Mouse (Mus musculus) stomach, embryonic 15.5 days (tissue): ENCODE measurements around the gene Hpca. TPM values are rescaled to one million over a fixed set of nuclear protein-coding genes. Genes with fewer than 3 reads are reported as not detected.

Experiments
- ATAC-seq: fragments of 200-750 bp; cut with Nextera tagmentation; 2 replicates; pipeline ENCODE4 v1.8.0; 2017; ENCODE audit warnings: low read depth, moderate number of reproducible peaks, moderate TSS enrichment; ENCODE audit not compliant: insufficient read depth, low FRiP score
- H3K27ac ChIP-seq: fragments of 300-500 bp; sonication (generic); 2 replicates; pipeline ENCODE4 v1.5.1; 2015; ENCODE audit warnings: mild to moderate bottlenecking, inconsistent platforms
- H3K27me3 ChIP-seq: fragments of 300-500 bp; sonication (generic); replicated peaks from 2 replicates; pipeline ENCODE4 v1.6.1; 2015; ENCODE audit warnings: inconsistent platforms
- H3K36me3 ChIP-seq: fragments of 300-500 bp; sonication (generic); 2 replicates; pipeline ENCODE4 v1.6.1; 2015; ENCODE audit warnings: inconsistent platforms
- H3K4me1 ChIP-seq: fragments of 300-500 bp; sonication (generic); 2 replicates; pipeline ENCODE4 v1.6.1; 2015; ENCODE audit warnings: inconsistent platforms
- H3K4me2 ChIP-seq: fragments of 300-500 bp; sonication (generic); 2 replicates; pipeline ENCODE4 v1.6.1; 2015; ENCODE audit warnings: mild to moderate bottlenecking, inconsistent platforms
- H3K4me3 ChIP-seq: fragments of 300-500 bp; sonication (generic); replicated peaks from 2 replicates; pipeline ENCODE4 v1.5.1; 2015; ENCODE audit warnings: inconsistent platforms
- H3K9ac ChIP-seq: fragments of 300-500 bp; sonication (generic); 2 replicates; pipeline ENCODE4 v1.6.1; 2015; ENCODE audit warnings: inconsistent platforms
- H3K9me3 ChIP-seq: fragments of 300-500 bp; sonication (generic); 2 replicates; pipeline ENCODE4 v1.6.1; 2016; ENCODE audit warnings: inconsistent platforms
- WGBS: fragments of 180-500 bp; shearing (Covaris S2); methylation state at CpG from one replicate; pipeline ENCODE4 v1.1.7; 2015; 5-methylcytosine and 5-hydroxymethylcytosine counted together
- polyA plus RNA-seq: library from polyadenylated mRNA; unstranded; fragments of >200 nt; fragmentation: Nextera tagmentation; extraction: Ambion mirVana; gene quantifications from 2 replicates; pipeline ENCODE4 v1.2.1, GENCODE M21; 2015

The Hpca gene
- polyA plus RNA-seq, 1 experiment from 2014 or later = 2.4 TPM

DNA sequence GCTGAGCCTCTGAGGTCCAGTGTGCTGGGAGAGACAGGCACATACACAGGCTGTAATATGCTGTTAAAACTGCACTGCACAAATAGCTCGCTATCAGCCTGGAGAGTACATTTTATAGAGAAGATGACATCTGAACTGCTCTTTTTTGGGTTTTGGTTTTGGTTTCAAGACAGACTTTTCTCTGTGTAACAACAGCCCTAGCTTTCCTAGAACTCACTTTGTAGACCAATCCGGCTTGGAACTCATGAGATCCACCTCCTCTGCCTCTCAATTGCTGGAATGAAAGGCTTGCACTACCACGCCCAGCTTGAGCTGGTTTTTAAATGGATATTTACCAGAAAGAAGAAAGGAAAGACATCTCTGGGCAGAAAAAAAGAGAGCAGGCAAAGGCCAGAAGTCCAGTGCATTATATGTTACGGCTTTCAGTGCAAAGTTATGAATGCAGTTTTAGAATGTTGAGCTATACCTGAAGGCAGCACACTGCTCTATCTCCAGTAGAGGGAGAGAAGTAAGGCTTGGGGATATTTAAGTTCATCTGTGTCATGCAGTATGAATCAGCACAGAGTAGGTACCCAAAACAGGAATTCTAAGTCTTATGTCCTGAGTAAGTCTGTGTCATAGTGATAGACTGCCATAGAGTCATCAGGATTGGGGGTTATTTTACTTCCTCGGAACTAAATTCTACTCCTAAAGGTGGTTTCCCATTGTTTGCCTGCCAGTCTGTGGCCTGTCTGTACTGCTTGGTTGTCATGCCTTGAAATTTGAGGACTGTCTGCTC lies 54.0 kb downstream of the Hpca start:
- Histone ChIP-seq H3K9me3 (no peaks in the 10 kb centered on the region), H3K4me3 (no peak overlapping the region), H3K9ac (no peak overlapping the region), H3K36me3 (no peaks in the 10 kb centered on the region), H3K27ac (no peak overlapping the region), H3K4me1 (0 out of 2 replicates have a peak, but pooled peaks cover 4% of the 10 kb centered on the region), H3K27me3 (no peaks in the 10 kb centered on the region), H3K4me2 (no peak overlapping the region)
- WGBS = 71% methylated on average over 5 of the region's 5 CpGs
- no peak for ATAC-seq

DNA sequence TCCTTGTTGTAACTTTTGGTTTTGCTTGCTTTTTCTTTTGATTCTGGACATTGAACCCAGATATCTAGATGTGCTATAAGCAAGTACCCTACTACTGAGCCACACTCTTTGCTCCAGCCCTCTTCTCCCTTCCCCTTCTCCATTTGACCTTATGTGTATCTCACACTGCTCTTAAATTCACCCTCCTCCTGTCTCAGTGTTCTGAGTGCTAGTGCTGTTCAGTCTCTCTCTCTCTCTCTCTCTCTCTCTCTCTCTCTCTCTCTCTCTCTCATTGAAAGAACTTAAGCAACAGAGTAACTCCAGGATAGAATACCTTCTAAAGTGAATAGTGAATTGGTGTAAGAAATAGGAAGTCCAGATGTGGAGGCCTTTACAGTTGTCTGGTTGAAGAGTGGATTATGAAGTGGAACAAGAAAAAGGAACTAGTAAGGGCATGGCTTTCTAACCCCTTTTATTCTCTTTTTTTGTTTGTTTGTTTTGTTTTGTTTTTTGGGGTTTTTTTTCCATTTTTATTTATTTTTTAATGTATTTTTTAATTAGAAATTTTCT lies 56.1 kb downstream of the Hpca start:
- no peak for ATAC-seq
- Histone ChIP-seq H3K9ac (no peak overlapping the region), H3K9me3 (no peaks in the 10 kb centered on the region), H3K4me3 (no peak overlapping the region), H3K27ac (no peak overlapping the region), H3K4me1 (0 out of 2 replicates have a peak, but pooled peaks cover 4% of the 10 kb centered on the region), H3K27me3 (no peaks in the 10 kb centered on the region), H3K4me2 (no peak overlapping the region), H3K36me3 (no peaks in the 10 kb centered on the region)

DNA sequence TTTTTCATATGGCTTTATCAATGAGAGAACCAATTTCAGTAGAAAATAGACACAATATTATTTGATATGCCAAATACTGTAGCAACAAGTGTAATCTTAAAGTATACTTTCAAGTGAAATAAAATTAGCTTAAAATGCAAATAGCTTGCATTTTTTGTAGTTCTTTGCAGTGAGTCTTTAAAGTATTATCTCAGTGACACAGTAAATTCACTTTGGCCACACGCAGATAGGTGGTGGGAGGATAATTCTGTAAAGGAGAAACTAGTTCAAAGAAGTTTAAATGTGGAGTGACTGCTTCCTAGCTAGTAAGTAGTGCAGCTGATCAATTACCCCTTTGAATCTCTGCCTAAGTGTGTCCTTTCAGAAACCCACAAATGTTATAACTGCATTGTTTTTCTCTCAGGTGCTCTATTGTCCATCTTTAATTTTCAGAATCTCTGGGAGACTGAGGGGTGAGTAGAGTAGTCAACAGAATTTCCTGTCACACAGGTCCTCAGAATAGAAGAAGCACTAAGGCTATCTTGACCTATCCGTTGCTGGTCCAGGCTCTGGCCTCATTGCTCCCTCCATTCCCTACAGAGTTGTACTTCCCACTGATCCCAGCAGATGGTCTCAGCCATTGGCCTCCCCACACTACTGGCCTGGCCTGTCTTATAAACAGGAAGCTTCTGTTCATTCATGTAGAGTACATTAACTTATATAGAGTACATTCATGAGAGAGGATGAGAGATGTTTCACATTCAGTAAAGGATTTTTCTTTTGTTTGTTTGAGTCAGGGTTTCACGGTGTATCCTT lies 59.4 kb downstream of the Hpca start:
- no peak overlapping the region for H3K4me2 ChIP-seq
- H3K4me1 ChIP-seq = peaks cover 10% of the 10 kb centered on the region
- H3K4me3 ChIP-seq = no peak overlapping the region
- no peak for ATAC-seq
- H3K36me3 ChIP-seq = no peaks in the 10 kb centered on the region
- no peaks in the 10 kb centered on the region for H3K9me3 ChIP-seq
- no peak overlapping the region for H3K9ac ChIP-seq
- H3K27me3 ChIP-seq = no peaks in the 10 kb centered on the region
- H3K27ac ChIP-seq = no peak overlapping the region; the same call in 1 of the 2 replicates
- WGBS = 65% methylated on average over 3 of the region's 3 CpGs

Other genes starting within 250 kb of the Hpca start
- gene Trim62, start 238.5 kb downstream of the Hpca start, polyA plus RNA-seq = 3.3 and 3.6 TPM in 2 replicates
- gene Azin2, start 159.6 kb downstream of the Hpca start, polyA plus RNA-seq = 16.7 and 18.4 TPM in 2 replicates
- gene Ak2, start 130.1 kb downstream of the Hpca start, polyA plus RNA-seq = 200 and 217 TPM in 2 replicates
- gene Rnf19b, start 63.8 kb downstream of the Hpca start, polyA plus RNA-seq = 7.2 and 7.6 TPM in 2 replicates
- gene Tmem54, start 16.5 kb downstream of the Hpca start, polyA plus RNA-seq = 47.7 and 56.2 TPM in 2 replicates
- gene Fndc5, start 15.0 kb upstream of the Hpca start, polyA plus RNA-seq = 2.7 and 2.8 TPM in 2 replicates
- 13.1 and 14.1 TPM in 2 replicates for gene S100pbp, start 67.7 kb upstream of the Hpca start, polyA plus RNA-seq
- 72.3 and 80.0 TPM in 2 replicates for gene Yars, start 67.7 kb upstream of the Hpca start, polyA plus RNA-seq
- 11.8 and 12.6 TPM in 2 replicates for gene C77080, start 139.4 kb upstream of the Hpca start, polyA plus RNA-seq
- gene Sync, start 165.6 kb upstream of the Hpca start, polyA plus RNA-seq = 2.0 and 2.1 TPM in 2 replicates
- 330 and 336 TPM in 2 replicates for gene Rbbp4, start 213.3 kb upstream of the Hpca start, polyA plus RNA-seq
- gene Zbtb8os, start 213.7 kb upstream of the Hpca start, polyA plus RNA-seq = 45.7 and 51.4 TPM in 2 replicates